Mouse (Mus musculus): ENCODE results near the gene Plekha4.

GRCm38 (mm10) chr7:45570103-45570741 is 44.1 kb downstream of the Plekha4 start, which contains the start of gene Bcat2:
- no peak for TF ChIP-seq CTCF (IDR thresholded peaks at IDR 0.05; ENCODE audit: low read depth)
- no peak for TF ChIP-seq EP300 (IDR thresholded peaks at IDR 0.05; ENCODE audit: low read depth)

All from liver, postnatal 0 days (tissue).